Mouse (Mus musculus) spleen, postnatal 10 days (tissue): ENCODE results near the gene Ctps2.

Source experiments
- DNase-seq, 2 experiments: peaks; one replicate each; pipeline ENCODE4 v3.0.0; 2021 to 2022; ENCODE audit warnings: low spot score in 2 of 2

Gene Ctps2

GRCm38 (mm10) chrX:162976194-162976593 lies 75.2 kb downstream of the Ctps2 start:
- DNase-seq = no peak

- DNase-seq = no peak
Measured at GRCm38 (mm10) chrX:162986876-162987495, 85.9 kb downstream of the Ctps2 start.

GRCm38 (mm10) chrX:162991396-162991795 lies 90.4 kb downstream of the Ctps2 start:
- DNase-seq = no peak

- no peak for DNase-seq
Measured at GRCm38 (mm10) chrX:162992121-162992520, 91.1 kb downstream of the Ctps2 start.

GRCm38 (mm10) chrX:163027864-163028263 lies 126.8 kb downstream of the Ctps2 start:
- no peak for DNase-seq

GRCm38 (mm10) chrX:163038767-163039166 lies 137.7 kb downstream of the Ctps2 start:
- no peak for DNase-seq

GRCm38 (mm10) chrX:163042771-163043170 lies 141.7 kb downstream of the Ctps2 start:
- DNase-seq = no peak

GRCm38 (mm10) chrX:163063936-163064335 lies 162.9 kb downstream of the Ctps2 start:
- DNase-seq = no peak
